Comparison of ENCODE assay signal across 19 mouse cellular contexts in the genomic region with DNA sequence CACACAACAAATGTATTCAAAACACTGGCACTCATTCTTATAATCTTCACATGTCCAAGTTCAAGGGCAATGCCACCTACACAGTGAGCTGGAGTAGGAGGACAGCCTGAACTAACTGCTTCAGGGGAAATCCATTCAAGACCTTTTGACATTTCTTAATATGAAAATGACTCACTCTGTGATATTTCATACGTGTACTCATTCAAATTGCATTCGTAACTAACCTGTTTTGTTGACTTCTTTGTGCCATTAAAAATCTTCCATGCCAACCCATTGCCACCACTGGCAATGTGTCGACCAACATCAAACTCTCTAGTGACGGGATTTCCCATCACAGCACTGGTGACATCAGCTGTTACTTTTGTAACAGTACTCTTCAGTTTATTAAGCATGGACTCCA. TPM values are rescaled to one million over a fixed set of nuclear protein-coding genes. Genes with fewer than 3 reads are reported as not detected.
"Had no signal": no experiment of that assay in that cellular context is flagged by ENCODE, and none has a peak within 500 bp of the region (broad histone marks: within the 10 kb centered on the region; RNA-seq: fewer than 3 reads in every experiment).

No protein-coding gene starts in this region.

- H3K4me2 ChIP-seq: lung, embryonic 15.5 days; midbrain, embryonic 12.5 days; neural tube, embryonic 12.5 days; stomach, embryonic 15.5 days had no signal

- H3K4me3 ChIP-seq: lung, embryonic 15.5 days; midbrain, embryonic 10.5 days; midbrain, embryonic 12.5 days; neural tube, embryonic 12.5 days; stomach, embryonic 15.5 days had no signal

- H3K27ac ChIP-seq: lung, embryonic 15.5 days; midbrain, embryonic 10.5 days; midbrain, embryonic 12.5 days; neural tube, embryonic 12.5 days; stomach, embryonic 15.5 days; stomach, postnatal 0 days had no signal

- H3K4me1 ChIP-seq: lung, embryonic 15.5 days; midbrain, embryonic 10.5 days; midbrain, embryonic 12.5 days; neural tube, embryonic 12.5 days; stomach, embryonic 15.5 days had no signal

- H3K9me3 ChIP-seq: lung, embryonic 15.5 days; midbrain, embryonic 10.5 days; midbrain, embryonic 12.5 days; neural tube, embryonic 12.5 days; stomach, embryonic 15.5 days had no signal

- H3K27me3 ChIP-seq: lung, embryonic 15.5 days; midbrain, embryonic 12.5 days; neural tube, embryonic 12.5 days; stomach, embryonic 15.5 days had no signal

- H3K9ac ChIP-seq: liver, postnatal 0 days; lung, embryonic 15.5 days; midbrain, embryonic 12.5 days; neural tube, embryonic 12.5 days; stomach, embryonic 15.5 days had no signal

- H3K36me3 ChIP-seq: lung, embryonic 15.5 days; stomach, embryonic 15.5 days had no signal

- DNase-seq: liver, postnatal 0 days; lung, adult 2 months; lung, postnatal 14 days; lung, postnatal 36 days; right cerebral cortex, postnatal 14 days; thymus, adult 2 months; thymus, postnatal 25 days; thymus, postnatal 4 days had no signal

- ATAC-seq: liver, postnatal 0 days; lung, postnatal 0 days; midbrain, embryonic 16.5 days had no signal

RNA-seq across cellular contexts. Expression of a gene that starts 57.0 kb away (rescaled TPM):
- total RNA-seq: megakaryocyte, adult 5-6 weeks; monocyte, adult 5-6 weeks had no signal
- polyA plus RNA-seq: lung, adult 2 months; lung, embryonic 15.5 days; lung, postnatal 0 days; spleen, adult 2 months; stomach, embryonic 15.5 days; stomach, postnatal 0 days had no signal
